Mouse (Mus musculus) frontal cortex, adult (tissue): ENCODE measurements around the gene Klhdc8a.

Source experiments
- ATAC-seq: cut with Nextera tagmentation; 2 replicates; pipeline ENCODE4 v1.9.2; 2017; ENCODE audit warnings: mild to moderate bottlenecking, moderate library complexity, mixed read lengths; ENCODE audit not compliant: low TSS enrichment

Gene Klhdc8a

GRCm38 (mm10) chr1:132290921-132291675, 7.3 kb upstream of the Klhdc8a start:
- no peak for ATAC-seq

DNA sequence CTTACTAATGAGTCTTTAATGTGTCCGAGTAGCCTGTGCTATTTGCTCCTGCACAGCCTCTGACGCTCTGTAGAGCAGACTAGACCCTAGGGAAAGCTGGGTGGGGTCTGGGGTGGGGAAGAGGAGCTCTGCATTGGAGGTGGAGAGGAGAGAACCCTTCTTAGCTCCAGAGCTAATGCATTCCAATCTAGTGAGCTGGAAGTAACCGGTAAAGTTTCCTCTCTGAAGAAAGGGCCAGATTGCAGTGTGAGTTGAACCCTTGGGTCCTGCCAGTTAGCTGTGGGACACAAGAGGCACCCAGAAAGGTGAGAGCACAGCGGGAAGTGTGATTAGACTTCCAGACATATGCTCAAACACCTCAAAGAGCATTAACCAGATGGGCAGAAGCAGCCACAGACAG, 6.7 kb upstream of the Klhdc8a start:
- no peak for ATAC-seq

GRCm38 (mm10) chr1:132292318-132293129, 5.9 kb upstream of the Klhdc8a start:
- no peak for ATAC-seq

GRCm38 (mm10) chr1:132295506-132295905, 2.9 kb upstream of the Klhdc8a start:
- ATAC-seq, result no peak

- no peak for ATAC-seq
These were observed 2.4 kb upstream of the Klhdc8a start for GRCm38 (mm10) chr1:132296051-132296450.

GRCm38 (mm10) chr1:132298801-132299464, 507 bp downstream of the Klhdc8a start:
- ATAC-seq, result peak; percentile 55; the same call in 1 of the 2 replicates

- ATAC-seq, result no peak
These were observed 1.3 kb downstream of the Klhdc8a start for GRCm38 (mm10) chr1:132299744-132300143.

DNA sequence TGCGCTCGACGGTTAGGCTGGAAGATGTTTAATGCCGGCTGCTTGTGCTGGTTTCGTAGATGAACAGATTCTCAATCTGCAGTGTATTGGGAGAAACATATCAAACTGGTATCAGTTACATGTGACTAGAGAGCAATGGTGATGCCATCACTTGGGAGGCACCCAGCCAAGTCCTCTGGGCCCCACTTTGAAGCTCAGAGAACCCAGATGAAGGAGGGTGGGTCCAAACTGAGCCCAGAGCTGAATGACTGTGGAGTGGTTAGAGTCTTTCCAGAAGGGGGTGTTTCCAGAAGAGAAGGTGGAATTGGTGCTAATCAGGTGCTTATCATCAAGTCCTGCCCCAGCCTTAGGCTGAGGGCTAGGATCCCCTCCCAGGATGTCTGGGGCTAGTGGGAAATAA, 2.8 kb downstream of the Klhdc8a start:
- no peak for ATAC-seq

DNA sequence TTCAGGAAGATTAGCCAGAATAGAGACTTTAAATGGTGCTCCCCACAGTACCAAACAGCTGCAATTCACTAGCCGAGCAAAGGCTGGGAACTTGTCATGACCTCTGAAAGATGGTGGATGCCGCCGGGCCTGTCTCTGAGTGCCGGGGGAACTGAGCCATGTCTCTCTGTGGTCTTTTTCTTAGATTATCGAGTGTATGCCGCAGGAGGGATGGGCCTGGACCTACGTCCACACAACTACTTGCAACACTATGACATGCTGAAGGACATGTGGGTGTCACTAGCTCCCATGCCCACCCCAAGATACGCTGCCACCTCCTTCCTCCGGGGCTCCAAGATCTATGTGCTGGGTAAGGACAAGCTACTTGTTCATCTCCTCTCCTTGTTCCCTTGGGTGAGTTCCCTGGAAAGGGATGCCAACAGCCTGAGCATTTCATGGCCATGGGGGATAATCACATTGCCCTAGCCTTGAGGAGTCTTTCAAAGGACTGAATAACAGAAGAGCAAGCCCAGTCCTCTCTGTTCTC, 4.0 kb downstream of the Klhdc8a start:
- ATAC-seq, result no peak

GRCm38 (mm10) chr1:132304618-132305214, 6.3 kb downstream of the Klhdc8a start:
- no peak for ATAC-seq

- 0 out of 2 replicates have a peak, but pooled peaks have one; percentile 45 for ATAC-seq
These were observed 7.7 kb downstream of the Klhdc8a start for GRCm38 (mm10) chr1:132306160-132306559.

GRCm38 (mm10) chr1:132306808-132307207, 8.4 kb downstream of the Klhdc8a start:
- ATAC-seq, result no peak

- peak; percentile 60 for ATAC-seq
These were observed 9.5 kb downstream of the Klhdc8a start for GRCm38 (mm10) chr1:132307962-132308361.

GRCm38 (mm10) chr1:132308674-132309073, 10.2 kb downstream of the Klhdc8a start:
- no peak for ATAC-seq

- no peak for ATAC-seq
These were observed 12.3 kb downstream of the Klhdc8a start for GRCm38 (mm10) chr1:132310754-132311153.

GRCm38 (mm10) chr1:132311174-132311859, 12.9 kb downstream of the Klhdc8a start:
- no peak for ATAC-seq

DNA sequence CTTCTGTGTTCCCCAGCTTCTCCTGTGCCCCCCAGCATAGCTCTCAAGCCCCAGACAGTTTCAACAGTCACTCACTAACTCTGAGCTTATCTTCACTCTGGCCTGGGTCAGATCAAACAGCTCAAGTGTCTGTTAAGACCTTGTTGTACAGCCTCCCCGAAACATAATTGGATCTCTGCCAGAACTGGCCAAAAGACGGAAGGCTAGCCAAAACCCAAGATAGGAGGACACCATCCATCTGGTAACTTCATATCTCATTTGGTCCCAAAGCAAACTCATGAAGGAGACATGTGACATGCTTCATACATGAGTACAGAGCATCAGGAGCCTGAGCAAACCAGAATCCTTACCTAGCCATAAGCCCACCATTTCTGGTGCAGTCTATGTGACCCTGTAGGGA, 13.6 kb downstream of the Klhdc8a start:
- ATAC-seq, result no peak

DNA sequence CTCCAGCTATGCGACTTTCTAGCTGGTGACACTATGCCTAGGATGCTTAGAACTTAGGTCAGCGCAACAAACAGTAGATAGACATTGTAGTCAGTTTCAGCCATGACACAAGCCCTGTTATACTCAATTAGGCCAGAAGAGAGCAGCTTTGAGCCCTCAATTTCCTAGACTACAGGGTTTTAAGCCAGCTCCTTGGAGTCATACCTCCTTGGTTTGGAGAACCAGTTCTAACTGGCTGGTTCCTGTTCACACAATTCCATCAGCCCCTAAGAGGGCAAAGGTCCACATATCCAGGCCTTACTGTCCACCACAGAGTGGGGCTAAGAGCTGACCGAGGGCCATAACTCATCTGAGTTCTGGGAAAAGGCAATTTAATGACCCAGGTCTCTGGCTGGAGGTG, 14.3 kb downstream of the Klhdc8a start:
- peak; percentile 56 for ATAC-seq

DNA sequence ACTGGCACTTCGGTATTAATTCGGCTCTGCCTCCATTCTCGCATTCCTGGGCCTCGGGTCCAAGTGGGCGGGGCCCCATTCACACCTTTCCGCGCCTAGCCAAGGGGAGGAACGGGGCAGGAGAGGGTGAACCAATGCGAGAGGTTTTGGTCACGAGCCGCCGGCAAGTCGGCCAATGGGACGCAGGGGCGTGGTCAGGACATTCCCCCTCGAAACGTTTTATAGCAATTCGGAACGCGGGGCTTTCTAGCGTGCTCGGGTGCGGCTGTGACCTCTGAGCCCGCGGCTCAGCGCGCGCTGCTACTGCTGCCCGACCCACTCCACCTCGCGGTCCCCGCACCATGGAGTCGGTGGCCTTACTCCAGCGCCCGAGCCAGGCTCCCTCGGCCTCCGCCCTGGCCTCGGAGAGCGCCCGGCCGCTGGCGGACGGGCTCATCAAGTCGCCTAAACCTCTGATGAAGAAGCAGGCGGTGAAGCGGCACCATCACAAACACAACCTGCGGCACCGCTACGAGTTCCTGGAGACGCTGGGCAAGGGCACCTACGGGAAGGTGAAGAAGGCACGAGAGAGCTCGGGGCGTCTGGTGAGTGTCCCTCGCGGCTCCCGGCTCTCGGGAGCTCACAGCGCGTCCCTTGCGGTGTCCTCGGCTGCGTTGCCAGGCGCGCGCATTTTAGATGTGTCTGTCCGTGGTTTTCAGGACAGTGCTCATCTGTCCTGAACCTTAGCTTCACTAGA, 17.6 kb downstream of the Klhdc8a start, which contains the start of gene Nuak2:
Gene Nuak2, plus strand, starts transcription at position 238 of the 736 bp plus-strand sequence.
- peak; percentile 82 for ATAC-seq

GRCm38 (mm10) chr1:132316625-132316994, 18.2 kb downstream of the Klhdc8a start:
- ATAC-seq, result no peak
